Mouse (Mus musculus): ENCODE results near the gene Mpi. TPM values are rescaled to one million over a fixed set of nuclear protein-coding genes. Genes with fewer than 3 reads are reported as not detected.

Mpi gene
- 10 to 100 TPM; 17.6 to 21.5 TPM for polyA plus RNA-seq (2017; shearing (Covaris generic))

DNA sequence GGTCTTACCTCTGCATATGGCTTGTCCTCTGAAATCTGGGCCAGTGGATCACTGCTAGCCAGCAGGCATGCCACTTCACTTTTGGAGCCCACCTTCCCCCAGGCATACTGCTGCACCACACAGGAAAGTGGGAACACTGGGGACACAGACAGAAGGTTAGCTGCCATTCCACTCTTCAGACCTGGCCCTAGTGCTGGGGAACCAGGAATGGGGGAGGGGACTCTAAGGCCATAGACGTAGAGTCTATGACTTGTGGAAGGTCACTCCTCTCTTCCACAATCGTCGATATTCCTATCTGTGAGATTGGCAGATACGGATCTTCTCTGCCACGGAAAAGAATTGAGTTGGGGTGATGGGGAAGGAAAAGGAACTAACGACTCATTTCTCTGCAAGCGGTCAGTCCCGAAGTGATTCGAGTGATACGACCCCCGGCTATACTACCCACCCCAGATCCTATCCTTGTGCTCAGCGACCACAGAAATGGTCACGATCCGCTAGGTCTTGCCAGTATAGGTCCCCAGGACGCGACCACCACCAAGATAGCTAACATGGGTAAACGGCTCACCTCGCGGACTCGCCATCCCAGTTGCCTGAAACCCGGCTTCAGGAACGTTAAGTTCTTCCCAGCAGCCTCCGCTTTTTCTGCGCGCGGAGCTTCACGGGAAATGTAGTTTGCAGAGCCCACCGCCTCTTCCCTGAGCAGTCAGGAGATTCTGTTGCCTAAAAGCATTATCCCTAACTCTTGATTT, at the start of gene Mpi:
Gene Mpi (minus strand): TSS at position 625 of the 749 bp plus-strand sequence.

DNA sequence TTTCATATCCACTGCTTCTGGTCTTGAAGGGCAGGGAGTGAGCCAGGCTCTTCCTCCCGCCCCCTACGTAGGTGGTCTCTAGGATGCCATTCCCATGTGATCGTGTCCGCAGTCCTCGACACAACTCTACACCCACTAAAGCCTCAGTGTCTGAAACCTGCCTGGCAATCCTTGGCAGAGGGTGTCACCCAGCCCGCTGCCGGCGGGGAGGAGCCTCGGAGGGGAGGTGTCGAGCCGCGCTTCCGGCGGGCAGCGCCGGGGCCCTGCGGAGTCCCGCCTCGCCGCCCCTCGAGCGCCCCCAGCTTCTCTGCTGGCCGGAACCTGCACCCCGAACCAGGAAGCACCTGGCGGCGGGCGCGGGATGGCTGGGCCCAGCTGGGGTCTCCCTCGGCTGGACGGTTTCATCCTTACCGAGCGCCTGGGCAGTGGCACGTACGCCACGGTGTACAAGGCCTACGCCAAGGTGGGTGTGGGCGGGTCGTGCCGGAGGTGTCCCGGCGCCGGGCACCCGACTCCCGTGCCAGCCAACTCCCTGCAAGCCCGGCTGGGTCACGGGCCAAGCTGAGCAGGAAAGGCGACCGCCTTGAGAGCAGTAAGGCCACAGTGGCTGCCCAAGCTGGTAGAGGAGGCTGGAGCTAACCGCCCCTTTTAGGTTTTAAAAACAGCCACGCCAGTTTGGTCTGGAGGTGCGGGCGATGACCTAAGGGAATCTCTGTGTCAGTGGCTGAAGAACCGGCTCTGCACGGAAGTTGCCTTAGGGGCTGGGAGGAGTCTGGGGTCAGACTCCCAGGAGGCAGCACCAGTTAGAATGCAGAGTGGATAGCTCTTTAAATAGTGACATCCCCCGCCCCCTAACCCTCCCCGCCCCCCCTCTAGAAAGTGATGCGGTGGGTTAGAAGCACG, 36.9 kb upstream of the Mpi start, which contains the start of gene Ulk3:
Gene Ulk3 (plus strand): TSS at position 229 of the 903 bp plus-strand sequence.

DNA sequence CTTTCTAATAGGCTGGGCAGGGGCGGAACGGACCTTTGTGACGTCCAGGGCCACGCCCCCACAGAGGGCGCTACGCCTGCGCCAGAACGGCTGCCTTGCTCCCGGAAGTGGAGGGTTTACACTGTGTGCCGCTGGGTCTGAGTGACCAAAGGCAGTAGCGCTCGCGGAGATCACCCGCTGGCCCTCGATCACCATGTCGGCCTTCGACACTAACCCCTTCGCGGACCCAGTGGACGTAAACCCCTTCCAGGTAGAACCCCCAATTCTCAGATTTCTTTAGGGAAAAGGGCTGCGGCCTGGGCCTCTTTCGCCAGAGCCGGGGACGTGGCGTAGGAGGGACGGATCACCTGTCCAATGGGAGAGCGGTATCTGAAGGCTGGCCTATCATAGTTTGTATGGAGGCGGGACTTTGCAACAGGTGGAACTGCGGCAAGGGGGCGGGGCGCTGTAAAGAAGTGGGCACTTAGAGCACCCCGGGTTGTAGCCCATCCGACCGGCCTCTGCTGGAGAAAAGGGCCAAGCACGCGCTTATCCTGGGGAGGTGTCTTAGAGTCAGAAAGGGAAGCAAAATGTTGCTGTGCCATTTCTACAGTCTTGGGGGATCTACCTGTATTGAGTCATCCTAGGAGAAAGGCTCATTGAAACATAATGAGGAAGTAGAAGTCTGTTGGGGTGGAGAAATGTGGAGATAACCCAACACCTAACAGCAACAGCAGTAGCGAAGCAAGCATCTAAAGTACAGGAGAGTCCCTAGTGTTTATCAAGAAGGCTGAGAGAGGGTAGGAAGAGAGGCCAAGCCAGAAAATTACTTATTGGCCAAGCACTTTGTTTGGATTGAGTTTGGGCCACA, 8.5 kb upstream of the Mpi start, which contains the start of gene Scamp2:
Gene Scamp2 (plus strand): TSS at position 83 of the 850 bp plus-strand sequence.

DNA sequence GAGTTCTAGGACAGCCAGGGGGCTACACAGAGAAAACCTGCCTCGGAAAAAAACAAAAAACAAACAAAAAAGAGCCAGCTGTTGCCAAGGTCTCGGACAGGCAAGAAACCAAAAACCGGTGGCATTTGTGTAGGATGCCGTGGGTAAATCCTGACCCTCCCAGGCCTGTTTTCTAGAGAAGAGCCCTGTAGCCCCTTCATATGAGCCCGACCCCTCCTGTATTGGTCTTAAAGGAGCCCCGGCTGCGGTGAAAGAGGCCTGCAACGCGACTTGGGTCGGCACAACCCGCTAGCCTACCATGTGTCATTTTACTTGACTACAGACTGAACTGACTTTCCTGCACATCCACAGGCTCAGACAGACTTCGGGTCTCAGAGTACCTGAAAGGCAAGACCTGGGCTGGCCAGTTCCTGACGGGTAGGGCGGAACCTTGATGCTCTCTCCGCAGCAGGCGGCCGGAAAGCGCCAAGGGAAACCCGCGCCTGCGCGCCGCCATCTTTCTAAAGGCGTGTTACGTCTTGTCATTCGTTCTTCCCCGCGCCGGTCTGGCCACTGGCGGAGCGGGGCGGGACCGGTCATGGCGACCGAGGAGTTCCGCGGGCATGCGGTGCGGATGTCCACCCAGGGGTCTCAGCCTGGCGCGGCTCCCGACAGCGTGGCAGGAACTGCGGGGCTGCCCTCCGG, 15.4 kb downstream of the Mpi start, which contains the start of gene Fam219b:
Gene Fam219b (plus strand): TSS at position 485 of the 684 bp plus-strand sequence.

DNA sequence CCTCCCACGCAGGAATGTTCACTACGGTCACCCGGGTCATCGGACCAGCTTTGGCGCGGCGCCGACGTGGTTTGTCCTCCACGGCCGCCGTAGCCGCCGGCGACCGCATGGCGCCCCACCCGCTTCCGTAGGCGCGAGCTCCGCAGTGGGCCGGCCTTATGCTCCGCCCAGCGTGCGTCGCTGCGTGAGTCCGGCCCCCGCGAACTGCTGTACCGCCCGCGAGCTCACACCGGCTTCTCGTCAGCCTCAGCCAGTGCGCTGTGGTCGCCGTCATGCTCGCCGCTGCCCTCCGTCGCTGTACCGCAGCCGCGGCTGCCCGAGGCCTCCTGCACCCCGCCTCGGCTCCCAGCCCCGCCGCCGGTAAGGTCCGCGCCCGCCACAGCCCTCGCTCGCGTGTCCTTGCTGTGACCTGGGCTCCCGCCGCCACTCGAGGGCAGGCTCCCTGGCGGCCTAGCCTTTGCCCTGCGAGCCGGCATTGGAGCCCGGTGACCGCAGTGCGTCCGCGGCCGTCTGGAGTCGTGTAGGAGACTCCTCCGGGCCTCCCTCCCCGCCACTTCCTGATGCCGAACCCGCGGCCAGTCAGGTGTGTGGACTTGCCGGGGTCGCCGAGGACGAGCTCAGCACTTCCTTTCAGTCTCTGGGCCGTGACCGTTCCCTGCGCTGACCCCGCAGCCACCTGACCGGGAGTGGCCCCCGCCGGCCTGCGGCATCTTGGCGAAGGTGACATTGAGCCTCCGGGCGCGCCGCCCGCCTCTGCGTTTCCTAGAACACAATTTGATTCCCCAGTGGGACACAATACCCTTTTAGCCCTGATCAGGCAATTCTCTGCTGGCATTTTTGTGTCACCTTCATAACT, 31.3 kb downstream of the Mpi start, which contains the start of gene Cox5a:
Gene Cox5a (plus strand): TSS at position 219 of the 856 bp plus-strand sequence.

DNA sequence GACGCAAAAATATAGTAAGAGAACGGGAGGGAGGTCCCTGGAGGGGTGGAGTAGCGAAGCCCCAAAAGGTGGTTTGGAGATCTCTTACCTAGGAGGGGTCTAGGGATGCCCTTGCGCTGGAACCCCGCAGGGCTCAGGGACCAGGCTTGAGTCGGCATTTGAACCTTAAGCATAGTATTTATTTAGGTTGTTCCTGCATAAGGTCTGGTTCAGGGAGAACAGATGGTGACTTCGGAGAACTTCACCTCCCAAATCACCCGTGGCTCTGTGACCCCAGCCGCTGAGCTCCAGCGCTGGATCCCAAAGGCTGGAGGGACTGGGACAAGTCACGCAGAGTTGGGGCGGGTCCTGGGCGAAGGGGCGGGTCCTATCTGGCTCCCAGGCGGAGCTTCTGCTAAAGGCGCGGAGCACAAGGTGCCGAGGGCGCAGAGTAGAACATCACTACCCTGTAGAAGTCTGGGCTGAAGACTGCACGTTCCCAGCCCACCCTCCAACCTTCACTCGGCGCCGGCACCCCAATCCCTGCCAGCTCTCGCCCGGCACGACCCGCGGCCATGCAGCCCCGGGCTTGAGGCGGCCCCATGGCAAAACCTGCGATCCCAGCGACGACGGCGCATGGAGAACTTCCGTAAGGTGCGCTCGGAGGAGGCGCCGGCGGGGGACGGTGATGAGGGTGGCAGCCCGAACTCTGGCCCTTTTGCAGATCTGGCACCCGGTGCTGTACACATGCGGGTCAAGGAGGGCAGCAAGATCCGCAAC, 48.8 kb downstream of the Mpi start, which contains the start of gene Rpp25:
Gene Rpp25 (plus strand): TSS at position 405 of the 759 bp plus-strand sequence.

Other genes starting within 250 kb of the Mpi start
- 100 to 1,000 TPM; 114 to 157 TPM for gene Ppcdc, start 112.6 kb downstream of the Mpi start, polyA plus RNA-seq (2017; shearing (Covaris generic))
- 1 to 10 TPM in 1 of 2 experiments, under 1 TPM in 1; 0.40 to 2.3 TPM for gene Scamp5, start 84.7 kb downstream of the Mpi start, polyA plus RNA-seq (2017; shearing (Covaris generic))
- gene Rpp25, start 48.7 kb downstream of the Mpi start, polyA plus RNA-seq (2017; shearing (Covaris generic)): 1 to 10 TPM in 1 of 2 experiments, under 1 TPM in 1; 0.51 to 3.2 TPM
- gene Cox5a, start 31.5 kb downstream of the Mpi start, polyA plus RNA-seq (2017; shearing (Covaris generic)): 100 to 1,000 TPM; 260 to 294 TPM
- gene Fam219b, start 15.2 kb downstream of the Mpi start, polyA plus RNA-seq (2017; shearing (Covaris generic)): 10 to 100 TPM; 22.1 to 26.9 TPM
- 100 to 1,000 TPM in 1 of 2 experiments, 10 to 100 TPM in 1; 91.1 to 103 TPM for gene Scamp2, start 8.2 kb upstream of the Mpi start, polyA plus RNA-seq (2017; shearing (Covaris generic))
- gene Ulk3, start 36.7 kb upstream of the Mpi start, polyA plus RNA-seq (2017; shearing (Covaris generic)): 100 to 1,000 TPM in 1 of 2 experiments, 10 to 100 TPM in 1; 82.7 to 102 TPM
- not detected for gene Cplx3, start 53.5 kb upstream of the Mpi start, polyA plus RNA-seq (2017; shearing (Covaris generic))
- not detected for gene Lman1l, start 68.0 kb upstream of the Mpi start, polyA plus RNA-seq (2017; shearing (Covaris generic))
- 100 to 1,000 TPM; 182 to 188 TPM for gene Csk, start 100.9 kb upstream of the Mpi start, polyA plus RNA-seq (2017; shearing (Covaris generic))
- not detected for gene Cyp1a2, start 130.9 kb upstream of the Mpi start, polyA plus RNA-seq (2017; shearing (Covaris generic))
- not detected for gene Cyp1a1, start 135.2 kb upstream of the Mpi start, polyA plus RNA-seq (2017; shearing (Covaris generic))
- gene Edc3, start 155.8 kb upstream of the Mpi start, polyA plus RNA-seq (2017; shearing (Covaris generic)): 10 to 100 TPM; 35.0 to 39.6 TPM
- 100 to 1,000 TPM; 117 to 167 TPM for gene Clk3, start 213.1 kb upstream of the Mpi start, polyA plus RNA-seq (2017; shearing (Covaris generic))